Comparison of ENCODE assay signal across 18 mouse cellular contexts in genomic region chr7:73355229-73355628, GRCm38 (mm10). TPM values are rescaled to one million over a fixed set of nuclear protein-coding genes. Genes with fewer than 3 reads are reported as not detected.
"Had no signal": no experiment of that assay in that cellular context is flagged by ENCODE, and none has a peak within 500 bp of the region (broad histone marks: within the 10 kb centered on the region; RNA-seq: fewer than 3 reads in every experiment).

No protein-coding gene starts in this region.

- H3K4me2 ChIP-seq: liver, embryonic 11.5 days; liver, embryonic 15.5 days; neural tube, embryonic 13.5 days had no signal

- ATAC-seq: lung, postnatal 0 days had no signal

- H3K27ac ChIP-seq: layer of hippocampus, adult 2 months; left cerebral cortex, adult 2 months; limb, embryonic 10.5 days; liver, embryonic 15.5 days; neural tube, embryonic 13.5 days had no signal

- H3K9me3 ChIP-seq: limb, embryonic 10.5 days; liver, embryonic 15.5 days; neural tube, embryonic 13.5 days had no signal

- H3K4me3 ChIP-seq: layer of hippocampus, adult 2 months; left cerebral cortex, adult 2 months; limb, embryonic 10.5 days; liver, embryonic 15.5 days; neural tube, embryonic 13.5 days had no signal

- H3K27me3 ChIP-seq: liver, embryonic 15.5 days; neural tube, embryonic 13.5 days had no signal

- H3K9ac ChIP-seq: liver, embryonic 15.5 days; neural tube, embryonic 13.5 days had no signal

- DNase-seq: kidney, adult 8-10 months; kidney, postnatal 25 days; lung, adult 2 months; lung, postnatal 36 days; retina, postnatal 1 day; right cerebral cortex, postnatal 4 days; spleen, adult 18-20 months; thymus, adult 18-20 months; thymus, postnatal 14 days had no signal

- H3K4me1 ChIP-seq: liver, embryonic 15.5 days had no signal

- H3K36me3 ChIP-seq: limb, embryonic 10.5 days; liver, embryonic 15.5 days; neural tube, embryonic 13.5 days had no signal

RNA-seq across cellular contexts. Expression of gene Rgma, which starts 20.1 kb away (rescaled TPM):
- total RNA-seq: megakaryocyte progenitor cell, adult 5-6 weeks; monocyte, adult 5-6 weeks had no signal
